Mouse (Mus musculus) neural tube, embryonic 15.5 days (tissue): ENCODE measurements around the gene Mbd5. TPM values are rescaled to one million over a fixed set of nuclear protein-coding genes. Genes with fewer than 3 reads are reported as not detected.
A peak's percentile ranks its signal among the peaks of the same experiment; 100 is the strongest.

Source experiments
- ATAC-seq: fragments of 200-750 bp; cut with Nextera tagmentation; 2 replicates; pipeline ENCODE4 v1.8.0; 2017; ENCODE audit warnings: mild to moderate bottlenecking, moderate TSS enrichment, moderate library complexity; ENCODE audit not compliant: low FRiP score
- H3K27ac ChIP-seq: fragments of 300-500 bp; sonication (generic); replicated peaks from 2 replicates; pipeline ENCODE4 v1.5.1; 2015; ENCODE audit warnings: mild to moderate bottlenecking, inconsistent platforms
- H3K27me3 ChIP-seq: fragments of 300-500 bp; sonication (generic); replicated peaks from 2 replicates; pipeline ENCODE4 v1.6.1; 2015; ENCODE audit warnings: inconsistent platforms
- H3K36me3 ChIP-seq: fragments of 300-500 bp; sonication (generic); 2 replicates; pipeline ENCODE4 v1.6.1; 2015; ENCODE audit warnings: inconsistent platforms
- H3K4me1 ChIP-seq: fragments of 300-500 bp; sonication (generic); 2 replicates; pipeline ENCODE4 v1.6.1; 2015; ENCODE audit warnings: inconsistent platforms
- H3K4me2 ChIP-seq: fragments of 300-500 bp; sonication (generic); 2 replicates; pipeline ENCODE4 v1.6.1; 2015; ENCODE audit warnings: inconsistent platforms, mild to moderate bottlenecking, moderate library complexity
- H3K4me3 ChIP-seq: fragments of 300-500 bp; sonication (generic); replicated peaks from 2 replicates; pipeline ENCODE4 v1.5.1; 2015; ENCODE audit warnings: mild to moderate bottlenecking, inconsistent platforms
- H3K9ac ChIP-seq: fragments of 300-500 bp; sonication (generic); replicated peaks from 2 replicates; pipeline ENCODE4 v1.6.1; 2015; ENCODE audit warnings: mild to moderate bottlenecking, inconsistent platforms
- H3K9me3 ChIP-seq: fragments of 300-500 bp; sonication (generic); replicated peaks from 2 replicates; pipeline ENCODE4 v1.6.1; 2016; ENCODE audit warnings: inconsistent platforms
- WGBS: fragments of 180-500 bp; shearing (Covaris S2); methylation state at CpG from one replicate; pipeline ENCODE4 v1.1.7; 2015; ENCODE audit warnings: mixed read lengths; 5-methylcytosine and 5-hydroxymethylcytosine counted together
- polyA plus RNA-seq: library from polyadenylated mRNA; unstranded; fragments of >200 nt; fragmentation: Nextera tagmentation; extraction: Ambion mirVana; gene quantifications from 2 replicates; pipeline ENCODE4 v1.2.1, GENCODE M21; 2015

Gene Mbd5
- 35.4 and 44.0 TPM in 2 replicates for polyA plus RNA-seq

DNA sequence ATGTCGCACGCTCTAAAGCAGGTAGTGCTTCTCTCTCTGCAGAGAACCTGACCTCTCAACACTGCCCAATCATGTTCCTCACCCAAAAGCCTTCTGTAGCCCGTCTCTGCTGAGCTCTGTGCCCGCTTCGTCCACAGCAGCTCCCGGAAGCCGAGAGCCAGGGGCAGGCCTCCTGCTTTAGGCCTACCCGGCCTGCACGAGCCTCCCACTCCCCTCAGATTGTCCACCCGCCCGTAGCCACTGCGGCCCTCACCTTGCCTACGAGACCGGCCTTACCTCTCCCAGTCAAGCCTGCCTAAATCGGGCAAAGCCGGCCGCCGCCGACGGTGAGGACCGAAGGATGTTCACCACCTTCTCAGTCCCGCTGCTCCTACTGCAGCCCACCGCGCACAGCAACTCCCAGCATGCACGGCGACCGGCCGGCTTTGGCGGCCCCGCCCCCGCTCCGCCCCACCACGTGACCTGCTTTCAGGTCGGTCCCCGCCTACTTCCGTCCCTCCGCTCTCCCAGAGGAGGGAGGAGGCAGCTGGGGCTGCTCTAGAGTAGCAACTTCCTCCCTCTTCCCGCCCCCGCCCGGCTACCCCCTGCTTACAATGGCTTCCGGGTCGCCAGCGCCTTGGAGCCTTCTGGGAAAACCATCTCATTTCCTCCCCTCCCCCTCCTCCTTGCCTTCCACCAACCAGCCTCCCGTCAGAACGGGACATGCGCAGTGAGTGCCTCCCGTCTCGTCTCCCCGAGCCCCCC, at the start of gene Mbd5:
Gene Mbd5 (plus strand): TSS at position 668 of the 744 bp plus-strand sequence.
- H3K4me3 ChIP-seq, result peak within 1 kb of the TSS; percentile 91
- H3K27ac ChIP-seq, result peak within 1 kb of the TSS; percentile 97
- H3K4me1 ChIP-seq, result peaks cover 19% of the 10 kb centered on the region
- H3K4me2 ChIP-seq, result peak within 1 kb of the TSS; percentile 75
- ATAC-seq, result peak; percentile 99
- H3K27me3 ChIP-seq, result no peaks in the 10 kb centered on the region
- under 1% methylated on average over 47 of the region's 49 CpGs for whole genome bisulfite sequencing
- H3K9ac ChIP-seq, result peak within 1 kb of the TSS; percentile 97
- no peaks in the 10 kb centered on the region for H3K36me3 ChIP-seq
- H3K9me3 ChIP-seq, result no peaks in the 10 kb centered on the region

DNA sequence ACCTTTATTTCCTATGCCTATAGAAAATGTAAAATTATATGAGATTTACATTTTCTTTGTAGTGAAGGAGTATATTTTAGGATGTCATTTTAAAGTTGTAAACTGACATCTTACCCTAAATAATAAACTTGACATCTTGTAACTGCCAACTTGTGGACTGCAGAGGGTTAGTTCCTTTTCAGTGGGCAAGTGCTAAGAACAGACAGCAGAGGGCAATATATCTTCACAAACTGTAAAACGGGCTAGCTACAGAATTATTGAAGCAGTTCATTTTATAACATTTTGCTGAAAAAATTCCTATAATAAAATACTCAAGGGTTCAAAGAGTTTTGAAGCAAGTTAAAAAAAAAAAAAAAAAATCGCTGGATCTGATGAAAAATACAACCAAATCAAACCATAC, 40.4 kb upstream of the Mbd5 start:
- H3K4me1 ChIP-seq, result no peaks in the 10 kb centered on the region

DNA sequence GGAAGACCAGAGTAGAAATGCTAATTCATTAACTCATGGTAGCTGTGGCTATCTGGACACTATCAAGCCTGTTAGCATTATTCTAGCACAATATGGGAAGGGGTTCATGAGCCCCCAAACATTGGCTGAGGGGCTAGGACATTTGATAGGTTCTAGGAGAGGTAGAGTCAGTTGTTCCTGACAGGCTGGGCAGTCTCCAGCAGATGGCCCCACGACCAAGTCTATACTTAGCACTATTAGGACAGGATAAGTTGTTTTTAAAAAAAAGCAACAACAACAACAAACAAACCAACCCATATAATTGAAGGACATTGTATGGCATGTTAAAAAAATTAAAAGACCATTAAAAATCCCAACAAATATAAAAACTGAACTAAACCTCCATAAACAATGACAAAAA, 35.1 kb upstream of the Mbd5 start:
- Histone ChIP-seq H3K4me1 (no peaks in the 10 kb centered on the region), H3K27ac (no peak overlapping the region), H3K9me3 (no peaks in the 10 kb centered on the region), H3K4me3 (no peak overlapping the region), H3K36me3 (peaks cover 16% of the 10 kb centered on the region), H3K9ac (no peak overlapping the region), H3K27me3 (no peaks in the 10 kb centered on the region), H3K4me2 (no peak overlapping the region)
- ATAC-seq, result no peak
- 89% methylated on average over 1 of the region's 1 CpGs for WGBS

More for the DNA sequence above, 40.4 kb upstream of the Mbd5 start:
- no peak for ATAC-seq
- Histone ChIP-seq H3K27me3 (no peaks in the 10 kb centered on the region), H3K4me3 (no peak overlapping the region), H3K27ac (no peak overlapping the region), H3K4me2 (no peak overlapping the region), H3K36me3 (peaks cover 18% of the 10 kb centered on the region), H3K9me3 (no peaks in the 10 kb centered on the region), H3K9ac (no peak overlapping the region)
- 49% methylated on average over 2 of the region's 2 CpGs for WGBS

DNA sequence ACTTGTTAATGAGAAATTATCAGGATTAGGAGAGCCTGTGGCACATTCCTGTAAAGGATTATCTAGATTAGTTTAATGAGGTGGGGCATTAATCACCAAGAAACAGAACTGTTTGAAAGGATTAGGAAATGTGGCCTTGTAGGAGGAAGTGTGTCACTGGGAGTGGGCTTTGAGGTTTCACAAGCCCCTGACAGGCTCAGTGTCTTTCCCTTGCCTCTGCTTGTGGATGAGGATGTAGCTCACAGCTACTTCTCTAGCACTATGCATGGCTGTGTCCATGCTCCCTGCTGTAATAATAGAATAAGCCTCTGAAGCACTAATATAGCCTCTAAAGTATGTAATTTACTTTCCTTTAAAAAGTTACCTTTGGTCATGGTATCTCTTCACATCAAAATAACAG, 33.5 kb upstream of the Mbd5 start:
- Histone ChIP-seq H3K4me1 (no peaks in the 10 kb centered on the region), H3K4me3 (no peak overlapping the region), H3K27ac (no peak overlapping the region), H3K4me2 (no peak overlapping the region), H3K36me3 (peaks cover 16% of the 10 kb centered on the region), H3K9ac (no peak overlapping the region), H3K9me3 (no peaks in the 10 kb centered on the region), H3K27me3 (no peaks in the 10 kb centered on the region)
- no peak for ATAC-seq

DNA sequence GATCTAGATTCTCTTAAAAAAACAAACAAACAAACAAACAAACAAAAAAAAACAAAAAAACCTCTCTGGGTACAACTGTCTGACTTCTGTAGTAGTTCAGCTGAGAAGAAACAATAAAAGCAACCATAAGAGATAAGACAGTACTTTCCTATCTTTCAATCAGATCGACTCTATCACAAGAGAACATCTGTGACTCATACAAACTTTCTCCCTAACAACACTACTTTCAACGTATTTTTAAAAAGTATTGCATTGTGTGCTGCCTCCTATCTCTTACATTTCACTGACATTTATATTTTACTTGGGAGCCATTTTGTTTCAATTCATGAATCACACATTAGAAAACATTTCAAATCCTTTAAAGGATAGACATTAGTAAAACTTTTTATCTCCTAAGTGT, 14.2 kb upstream of the Mbd5 start:
- H3K27ac ChIP-seq, result no peak overlapping the region
- 98% methylated on average over 2 of the region's 2 CpGs for WGBS
- no peak overlapping the region for H3K4me2 ChIP-seq
- peaks cover 16% of the 10 kb centered on the region for H3K36me3 ChIP-seq
- no peaks in the 10 kb centered on the region for H3K27me3 ChIP-seq
- no peak for ATAC-seq
- no peaks in the 10 kb centered on the region for H3K4me1 ChIP-seq
- no peak overlapping the region for H3K4me3 ChIP-seq
- H3K9me3 ChIP-seq, result no peaks in the 10 kb centered on the region
- H3K9ac ChIP-seq, result no peak overlapping the region

DNA sequence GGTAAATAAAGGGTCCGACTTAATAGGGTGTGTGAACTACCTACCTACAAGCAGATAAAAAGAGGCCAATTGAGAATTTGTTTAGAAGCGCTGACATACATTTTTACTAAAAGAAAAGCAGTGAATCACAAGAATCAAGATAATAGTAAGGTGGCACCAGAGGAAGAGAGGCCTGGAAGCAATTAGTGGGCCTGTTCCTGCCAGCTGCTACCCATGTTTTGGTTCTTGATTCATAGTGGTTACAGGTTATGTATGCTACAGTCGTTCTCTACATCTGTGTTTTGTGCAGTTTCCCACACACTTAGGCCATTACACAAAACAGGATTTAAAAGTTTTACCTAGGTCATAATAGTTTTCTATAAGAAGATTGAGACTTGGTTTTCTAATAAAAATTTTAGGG, 1.5 kb upstream of the Mbd5 start:
- H3K27me3 ChIP-seq, result no peaks in the 10 kb centered on the region
- H3K4me1 ChIP-seq, result peaks cover 17% of the 10 kb centered on the region
- no peaks in the 10 kb centered on the region for H3K9me3 ChIP-seq
- H3K36me3 ChIP-seq, result no peaks in the 10 kb centered on the region
- H3K4me3 ChIP-seq, result peak overlapping the region; percentile 91
- whole genome bisulfite sequencing, result 55% methylated on average over 3 of the region's 3 CpGs
- H3K9ac ChIP-seq, result 0 out of 2 replicates have a peak overlapping the region, but pooled peaks have one; percentile 20
- H3K4me2 ChIP-seq, result peak overlapping the region; percentile 75
- H3K27ac ChIP-seq, result no peak overlapping the region
- ATAC-seq, result no peak

DNA sequence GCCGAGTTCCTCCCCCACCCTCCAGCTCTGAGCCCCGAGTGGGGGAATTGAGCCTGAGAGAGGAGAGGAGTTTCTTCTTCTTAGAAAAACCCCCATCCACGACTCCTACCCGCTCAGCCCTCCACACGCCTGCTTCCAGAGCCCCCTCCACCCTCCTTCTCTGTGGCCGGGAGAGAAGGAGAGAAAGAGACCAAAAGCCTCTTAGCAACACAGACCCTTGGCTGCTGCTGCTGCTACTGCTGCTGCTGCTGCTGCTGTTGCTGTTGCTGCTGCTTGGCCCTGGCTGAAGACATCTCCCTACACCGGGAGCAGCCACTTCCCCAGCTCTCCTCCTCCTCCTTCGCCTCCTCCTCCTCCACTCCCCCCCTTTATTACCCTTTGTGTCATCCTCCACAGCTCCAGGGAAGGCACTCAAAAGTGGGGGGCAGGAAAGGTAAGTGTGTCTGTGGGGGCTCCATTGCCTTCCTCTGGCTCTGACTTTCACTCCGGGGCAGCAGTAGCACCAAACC, 489 bp downstream of the Mbd5 start:
- peak; percentile 78 for ATAC-seq
- peaks cover 19% of the 10 kb centered on the region for H3K4me1 ChIP-seq
- H3K9ac ChIP-seq, result peak overlapping the region; percentile 92
- H3K4me2 ChIP-seq, result peak overlapping the region; percentile 62
- H3K4me3 ChIP-seq, result peak overlapping the region; percentile 91
- H3K27me3 ChIP-seq, result no peaks in the 10 kb centered on the region
- no peaks in the 10 kb centered on the region for H3K9me3 ChIP-seq
- WGBS, result under 1% methylated on average over 9 of the region's 9 CpGs
- H3K36me3 ChIP-seq, result no peaks in the 10 kb centered on the region
- H3K27ac ChIP-seq, result peak overlapping the region; percentile 97

DNA sequence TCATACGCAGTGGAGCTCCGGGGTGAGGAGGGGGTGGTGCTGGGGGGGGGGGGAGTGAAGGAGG, 776 bp downstream of the Mbd5 start, which contains the start of gene Orc4:
Gene Orc4 (minus strand): TSS at position 26 of the 64 bp plus-strand sequence.
- Histone ChIP-seq H3K4me1 (peaks cover 19% of the 10 kb centered on the region), H3K4me2 (peak within 1 kb of the TSS; percentile 62), H3K4me3 (peak within 1 kb of the TSS; percentile 91), H3K27ac (peak within 1 kb of the TSS; percentile 97), H3K9ac (peak within 1 kb of the TSS; percentile 92), H3K36me3 (no peaks in the 10 kb centered on the region), H3K27me3 (no peaks in the 10 kb centered on the region), H3K9me3 (no peaks in the 10 kb centered on the region)
- no peak for ATAC-seq
- WGBS, result 5% methylated on average over 2 of the region's 2 CpGs

DNA sequence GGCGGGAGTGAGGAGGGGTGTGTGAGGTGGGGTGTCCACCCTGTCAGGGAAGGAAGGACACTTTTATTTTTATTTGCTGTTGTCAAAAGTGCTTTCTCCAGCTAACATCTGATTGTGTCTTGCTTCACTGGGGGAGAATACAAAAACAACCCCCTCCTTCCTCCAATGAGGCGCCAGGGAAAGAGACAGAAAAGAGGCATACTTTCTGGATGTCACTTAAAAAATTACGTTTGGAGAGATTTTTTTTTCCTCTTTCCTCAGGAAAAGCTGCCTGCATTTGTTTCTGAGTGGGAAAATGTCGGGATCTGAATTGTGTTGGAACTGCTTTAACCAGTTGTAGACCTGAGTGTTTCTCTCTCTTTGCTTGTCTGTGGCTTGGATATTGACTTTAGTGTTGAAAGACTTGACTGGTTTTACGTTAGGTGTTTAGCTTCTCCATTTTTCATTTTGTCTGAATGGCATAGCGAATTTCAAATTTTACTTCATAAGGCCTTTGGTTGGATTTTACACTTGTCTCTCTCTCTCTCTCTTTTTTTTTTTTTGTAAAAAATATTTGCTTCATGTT, 1.1 kb downstream of the Mbd5 start:
- H3K4me2 ChIP-seq, result peak overlapping the region; percentile 62
- no peak for ATAC-seq
- peak overlapping the region; percentile 92 for H3K9ac ChIP-seq
- H3K9me3 ChIP-seq, result no peaks in the 10 kb centered on the region
- H3K4me1 ChIP-seq, result peaks cover 19% of the 10 kb centered on the region
- 9% methylated on average over 5 of the region's 6 CpGs for WGBS
- peak overlapping the region; percentile 91 for H3K4me3 ChIP-seq
- no peaks in the 10 kb centered on the region for H3K36me3 ChIP-seq
- no peaks in the 10 kb centered on the region for H3K27me3 ChIP-seq
- H3K27ac ChIP-seq, result peak overlapping the region; percentile 97

DNA sequence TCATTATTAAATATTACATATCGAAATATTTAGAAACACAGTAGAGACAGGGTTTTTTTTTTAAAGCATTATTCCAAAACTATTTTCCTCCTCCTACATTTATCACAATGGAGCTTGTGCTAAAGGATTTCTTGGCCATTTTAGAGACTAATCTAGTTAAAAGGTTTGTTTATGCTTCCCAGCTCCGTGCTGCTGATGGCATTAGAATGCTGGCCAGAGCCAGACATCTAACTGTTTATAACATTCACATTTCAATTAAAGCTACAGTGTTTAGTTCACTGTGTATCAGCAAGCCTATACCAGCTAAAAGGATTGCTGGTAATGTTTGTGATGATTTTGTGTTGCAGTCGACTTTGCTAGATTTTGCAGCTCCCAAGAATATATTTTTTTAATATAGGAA, 7.3 kb downstream of the Mbd5 start:
- no peaks in the 10 kb centered on the region for H3K36me3 ChIP-seq
- H3K4me3 ChIP-seq, result no peak overlapping the region
- ATAC-seq, result no peak
- no peak overlapping the region for H3K27ac ChIP-seq
- H3K9me3 ChIP-seq, result no peaks in the 10 kb centered on the region
- peaks cover 8% of the 10 kb centered on the region for H3K4me1 ChIP-seq
- H3K27me3 ChIP-seq, result no peaks in the 10 kb centered on the region
- 68% methylated on average over 3 of the region's 3 CpGs for WGBS
- H3K4me2 ChIP-seq, result no peak overlapping the region
- H3K9ac ChIP-seq, result no peak overlapping the region

DNA sequence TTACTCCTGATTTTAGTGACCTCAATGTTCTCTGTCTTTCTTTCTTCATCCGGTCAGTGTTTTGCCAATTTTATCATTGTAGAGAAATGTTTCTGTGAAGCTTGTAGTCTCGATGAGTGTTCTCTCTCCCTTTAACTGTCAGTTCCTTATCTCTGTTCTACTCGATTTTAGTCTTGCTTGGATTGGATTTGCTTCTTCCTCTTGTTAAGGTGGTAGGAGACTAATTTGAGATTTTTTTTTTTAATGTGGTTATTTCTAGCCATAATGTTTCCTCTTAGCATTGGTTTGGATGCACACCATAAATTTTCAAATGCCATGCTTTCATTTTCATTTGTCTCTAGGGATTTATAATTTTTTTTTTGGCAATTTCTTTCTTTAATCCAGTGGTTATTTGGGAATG, 29.6 kb downstream of the Mbd5 start:
- no peaks in the 10 kb centered on the region for H3K27me3 ChIP-seq
- no peak overlapping the region for H3K4me2 ChIP-seq
- no peaks in the 10 kb centered on the region for H3K4me1 ChIP-seq
- H3K9me3 ChIP-seq, result no peaks in the 10 kb centered on the region
- WGBS, result 88% methylated on average over 3 of the region's 3 CpGs
- H3K9ac ChIP-seq, result no peak overlapping the region
- no peak overlapping the region for H3K4me3 ChIP-seq
- no peak for ATAC-seq
- H3K27ac ChIP-seq, result no peak overlapping the region
- H3K36me3 ChIP-seq, result no peaks in the 10 kb centered on the region

DNA sequence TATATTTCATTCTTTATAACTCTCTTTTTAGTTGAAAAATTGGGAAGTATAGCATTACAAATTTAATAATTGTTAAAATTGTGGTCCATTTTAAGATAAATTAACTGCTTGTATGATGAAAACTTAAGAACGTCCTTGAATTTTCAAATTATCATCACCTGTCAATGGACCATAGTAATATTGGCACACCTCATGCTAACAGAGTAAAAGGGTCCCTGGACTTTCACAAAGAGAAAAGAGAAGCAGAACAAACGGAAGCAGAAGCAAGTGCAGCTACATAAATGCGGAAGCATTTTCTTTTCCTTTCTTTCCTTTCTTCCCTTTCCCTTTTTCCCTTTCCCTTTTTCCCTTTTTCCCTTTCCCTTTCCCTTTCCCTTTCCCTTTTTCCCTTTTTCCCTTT, 41.0 kb downstream of the Mbd5 start:
- Histone ChIP-seq H3K36me3 (0 out of 2 replicates have a peak, but pooled peaks cover 4% of the 10 kb centered on the region), H3K4me3 (no peak overlapping the region), H3K4me1 (no peaks in the 10 kb centered on the region), H3K4me2 (no peak overlapping the region), H3K9ac (no peak overlapping the region), H3K27me3 (no peaks in the 10 kb centered on the region), H3K27ac (no peak overlapping the region), H3K9me3 (no peaks in the 10 kb centered on the region)
- no peak for ATAC-seq
- WGBS, result 94% methylated on average over 3 of the region's 3 CpGs
